In the genomic region with DNA sequence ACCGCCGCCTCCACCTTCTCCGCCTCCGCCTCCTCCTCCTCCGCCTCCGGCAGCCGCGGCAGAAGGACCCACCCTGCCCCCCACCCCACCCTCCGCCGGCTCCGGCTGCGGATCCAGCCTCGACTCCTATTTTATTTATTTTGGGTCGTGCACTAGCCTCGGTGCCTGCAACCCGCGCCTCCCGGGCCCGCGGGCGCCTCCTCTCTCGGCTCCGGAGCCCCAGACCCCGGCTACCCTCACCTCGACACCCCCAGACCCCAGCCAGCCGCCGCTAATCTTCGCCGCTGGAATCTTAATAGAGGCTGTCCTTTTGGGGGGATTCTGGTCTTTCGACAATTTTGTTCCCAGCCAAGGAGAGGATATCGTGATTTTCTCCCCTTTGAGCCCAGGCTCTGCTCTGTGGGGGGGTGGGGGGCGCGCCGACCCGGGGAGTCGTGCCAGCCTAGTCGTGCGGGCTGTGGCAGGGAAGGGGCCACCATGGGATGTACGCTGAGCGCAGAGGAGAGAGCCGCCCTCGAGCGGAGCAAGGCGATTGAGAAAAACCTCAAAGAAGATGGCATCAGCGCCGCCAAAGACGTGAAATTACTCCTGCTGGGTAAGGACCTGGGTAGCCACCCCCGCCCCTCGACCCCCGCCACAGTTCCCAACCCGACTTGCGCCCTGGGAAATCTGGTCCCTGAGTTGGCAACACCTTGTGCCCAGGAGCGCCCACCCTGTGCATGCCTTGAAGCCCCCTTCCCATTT, we compare ENCODE assay signal across 8 mouse cellular contexts. TPM values are rescaled to one million over a fixed set of nuclear protein-coding genes. Genes with fewer than 3 reads are reported as not detected.
A peak's percentile ranks its signal among the peaks of the same experiment; 100 is the strongest.
DNase-seq lines count a peak whose midpoint lies in the region; ATAC-seq and TF ChIP-seq lines count a peak whose summit lies in the region.

No protein-coding gene starts in this region.

- peak overlapping the region; percentile 61 to 70 for H3K4me3 ChIP-seq in heart, embryonic 14.5 days (ENCODE audit: control insufficient read depth in 1 of 2, insufficient read depth in 1 of 2, low read depth in 1 of 2, low read length in 2 of 2)
- H3K4me3 ChIP-seq in C2C12 (ENCODE audit: insufficient read depth, poor library complexity, severe bottlenecking): peak overlapping the region; percentile 59
- H3K4me3 ChIP-seq in hindbrain, postnatal 0 days (ENCODE audit: low read length): peak overlapping the region; percentile 90

- intact Hi-C loops in heart, postnatal 36 days (cut with DNase I): loop anchor here (2.0 to 5.0 kb wide), 2 partner anchors 122 to 201 kb away; partner anchors contain the start of gene Amfr
- intact Hi-C loops in gastrocnemius, postnatal 14 days (cut with DNase I; ENCODE audit: low total_unique reads): loop anchor here (10.0 kb wide), 1 partner anchor 114 kb away; no protein-coding TSS in a partner anchor

- 1% methylated on average over 43 of the region's 53 CpGs for WGBS in heart, embryonic 14.5 days
- WGBS in hindbrain, postnatal 0 days: under 1% methylated on average over 47 of the region's 53 CpGs

- no peak for TF ChIP-seq CTCF in C2C12 (IDR thresholded peaks at IDR 0.05; ENCODE audit: control insufficient read depth, insufficient read depth, insufficient read length)
- no peak for TF ChIP-seq CTCF in hindbrain, postnatal 0 days (IDR thresholded peaks at IDR 0.05; ENCODE audit: low read depth)

- peaks cover 27% of the 10 kb centered on the region for H3K79me2 ChIP-seq in C2C12 (ENCODE audit: control insufficient read depth, insufficient read depth)

- no peaks in the 10 kb centered on the region for H3K9me3 ChIP-seq in heart, embryonic 14.5 days (ENCODE audit: control insufficient read depth, low read length)
- no peaks in the 10 kb centered on the region for H3K9me3 ChIP-seq in hindbrain, postnatal 0 days (ENCODE audit: low read length)

- peak overlapping the region; percentile 65 for H3ac ChIP-seq in C2C12 (ENCODE audit: control insufficient read depth, insufficient read length, low read depth)

- H3K27me3 ChIP-seq in heart, embryonic 14.5 days (ENCODE audit: control insufficient read depth, insufficient read depth, low read length): peaks cover 16% of the 10 kb centered on the region
- H3K27me3 ChIP-seq in C2C12 (ENCODE audit: control insufficient read depth, insufficient read depth, insufficient read length): peaks cover 3% of the 10 kb centered on the region
- H3K27me3 ChIP-seq in hindbrain, postnatal 0 days (ENCODE audit: insufficient read depth, low read length): no peaks in the 10 kb centered on the region

- peak overlapping the region; percentile 96 for H3K4me2 ChIP-seq in heart, embryonic 14.5 days (ENCODE audit: low read length)
- H3K4me2 ChIP-seq in hindbrain, postnatal 0 days (ENCODE audit: low read depth, low read length): peak overlapping the region; percentile 92

- H3K36me3 ChIP-seq in heart, embryonic 14.5 days (ENCODE audit: control insufficient read depth, insufficient read depth, low read length): no peaks in the 10 kb centered on the region
- no peaks in the 10 kb centered on the region for H3K36me3 ChIP-seq in C2C12 (ENCODE audit: control insufficient read depth, insufficient read depth)
- no peaks in the 10 kb centered on the region for H3K36me3 ChIP-seq in hindbrain, postnatal 0 days (ENCODE audit: insufficient read depth, low read length)

- peak overlapping the region; percentile 81 for H3K9ac ChIP-seq in heart, embryonic 14.5 days (ENCODE audit: low read length)
- H3K9ac ChIP-seq in hindbrain, postnatal 0 days (replicated peaks; ENCODE audit: low read length): peak overlapping the region; percentile 94

- no peak for DNase-seq in heart, postnatal 36 days
- peak; percentile 65 to 70 for DNase-seq in cerebellum, postnatal 10 days
- peak; percentile 49 for DNase-seq in hindbrain, postnatal 0 days (ENCODE audit: low spot score)
- DNase-seq in neural tube, embryonic 10.5 days (ENCODE audit: extremely low spot score, low spot score): peak; percentile 42
- DNase-seq in c-Kit-positive CD71-positive TER-119-positive erythroid progenitor cells, embryonic 14.5 days (ENCODE audit: low spot score): no peak
- DNase-seq in gastrocnemius, postnatal 14 days: no peak

- H3K79me3 ChIP-seq in C2C12 (ENCODE audit: low read depth): no peaks in the 10 kb centered on the region

- H3K27ac ChIP-seq in heart, embryonic 14.5 days (replicated peaks in 1 of 2; ENCODE audit: control insufficient read depth in 1 of 2, insufficient read depth in 1 of 2, low read depth in 2 of 2, low read length in 2 of 2): peak overlapping the region in 1 of 2 experiments; percentile 52; a peak in 2 of 4 replicates
- H3K27ac ChIP-seq in hindbrain, postnatal 0 days: peak overlapping the region; percentile 97

- ATAC-seq in heart, embryonic 14.5 days (ENCODE audit: insufficient number of reproducible peaks, insufficient read depth, low FRiP score, low read depth): no peak
- no peak for ATAC-seq in hindbrain, postnatal 0 days

- peaks cover 8 to 12% of the 10 kb centered on the region in 2 experiments for H3K4me1 ChIP-seq in heart, embryonic 14.5 days (ENCODE audit: control insufficient read depth in 2 of 2, insufficient read depth in 2 of 2, low read length in 2 of 2)
- H3K4me1 ChIP-seq in hindbrain, postnatal 0 days (ENCODE audit: insufficient read depth, low read length): peaks cover 7% of the 10 kb centered on the region; the same call in 1 of the 2 replicates

TF ChIP-seq in C2C12, 6 proteins besides CTCF, POLR2A, EP300 and RAD21:
- TF ChIP-seq USF1 (IDR thresholded peaks at IDR 0.05; ENCODE audit: low read depth): no peak
- TF ChIP-seq CEBPB (IDR thresholded peaks at IDR 0.05; ENCODE audit: low read depth): no peak
- TF ChIP-seq MYOD1 (IDR thresholded peaks at IDR 0.05; ENCODE audit: control insufficient read depth, insufficient read length, low read depth): no peak
- no peak for TF ChIP-seq MAX (IDR thresholded peaks at IDR 0.05)
- TF ChIP-seq MYOG (IDR thresholded peaks at IDR 0.05; ENCODE audit: control insufficient read depth, extremely low read depth, insufficient read length): no peak
- no peak for TF ChIP-seq FOSL1 (IDR thresholded peaks at IDR 0.05; ENCODE audit: insufficient read depth, low read length, poor library complexity, severe bottlenecking)
TF ChIP-seq in C2C12: peak in this region for 0.

RNA-seq across cellular contexts. Expression of gene Gnao1, which starts 1.3 kb away (rescaled TPM):
- 12.0 and 17.4 TPM in 2 replicates for polyA plus RNA-seq in heart, embryonic 14.5 days (2014; fragmentation: Nextera tagmentation; extraction: Ambion mirVana)
- 10 to 100 TPM; 26.6 to 27.0 TPM for total RNA-seq in heart, postnatal 36 days (2021)
- 20.5 TPM for polyA plus RNA-seq in C2C12 (2012; fragmentation: generic; extraction: Trizol)
- total RNA-seq in hindbrain, postnatal 0 days (2014; rRNA removed): 291 and 301 TPM in 2 replicates
- 230 and 244 TPM in 2 replicates for polyA plus RNA-seq in hindbrain, postnatal 0 days (2015; fragmentation: Nextera tagmentation; extraction: Ambion mirVana)
- 10 to 100 TPM; 11.1 to 11.6 TPM for total RNA-seq in gastrocnemius, postnatal 14 days (2021)

Comparison
In these comparisons a context has a peak if more than half of its experiments do, and no peak if none do; other contexts are left out.
1. DNase-seq: peak in cerebellum, postnatal 10 days (2 of 2), hindbrain, postnatal 0 days (single experiment) and neural tube, embryonic 10.5 days (single experiment); none in heart, postnatal 36 days (0 of 2), c-Kit-positive CD71-positive TER-119-positive erythroid progenitor cells, embryonic 14.5 days (single experiment) and gastrocnemius, postnatal 14 days (single experiment).
2. RNA of gene Gnao1, which starts 1.3 kb away (total RNA-seq): 291 to 301 TPM in hindbrain, postnatal 0 days; 26.6 to 27.0 TPM in heart, postnatal 36 days and 11.1 to 11.6 TPM in gastrocnemius, postnatal 14 days; every median in the first group is over 10 times any median in the second.
3. Peak in every context shown above with its lines, with median percentiles within 50 percentile points of each other: H3K4me3 ChIP-seq.